Mouse (Mus musculus) embryo, embryonic 11 days (tissue): ENCODE results near the gene Rilp.
"Not testable (repeated sequence)": the region's sequence is repeated elsewhere in the genome, so short reads cannot be mapped to it uniquely, and the experiment has no call there.

Source experiments
- DNase-seq: peaks from one replicate; pipeline ENCODE4 v3.0.0-alpha.2; 2015

Gene Rilp

DNA sequence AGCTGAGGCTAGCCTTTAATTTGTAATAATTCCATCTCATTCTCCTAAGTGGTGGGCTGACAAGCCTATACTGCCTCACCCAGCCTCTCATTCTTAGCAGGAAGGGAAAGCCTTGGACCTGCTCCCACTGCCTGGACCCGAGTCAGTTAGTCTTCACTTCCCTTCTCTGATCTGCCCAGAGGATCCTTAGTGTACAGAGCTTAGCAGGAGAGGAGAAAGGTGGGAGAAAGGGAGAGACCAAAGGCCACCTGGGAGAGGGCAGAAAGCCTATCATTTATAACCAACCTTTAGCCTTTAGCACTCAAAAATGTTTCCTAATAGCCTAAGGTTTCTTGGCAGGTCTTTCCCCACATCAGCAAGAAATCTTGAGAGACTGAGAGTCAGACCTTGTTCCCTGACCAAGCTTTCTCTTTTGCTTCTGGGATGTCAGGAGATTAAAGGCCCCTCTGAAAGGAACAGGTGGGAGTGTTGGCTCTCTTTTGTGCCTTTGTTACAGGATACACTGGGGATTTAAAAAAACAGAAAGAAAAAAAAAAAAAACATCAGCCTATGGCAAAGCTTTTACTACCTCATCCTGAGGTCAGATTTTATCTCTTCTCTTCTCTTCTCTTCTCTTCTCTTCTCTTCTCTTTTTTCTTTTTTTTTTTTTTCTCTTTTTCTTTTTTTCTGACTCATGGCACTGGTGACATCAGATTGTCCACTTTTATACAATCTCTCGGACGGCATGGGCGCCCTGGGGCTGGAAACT lies 24.6 kb downstream of the Rilp start:
- DNase-seq: no peak

GRCm38 (mm10) chr11:75535106-75535795 lies 25.4 kb downstream of the Rilp start:
- DNase-seq: no peak

- no peak for DNase-seq
These were observed 26.5 kb downstream of the Rilp start for GRCm38 (mm10) chr11:75536255-75537024.

- no peak for DNase-seq
These were observed 27.1 kb downstream of the Rilp start for GRCm38 (mm10) chr11:75537025-75537414.

GRCm38 (mm10) chr11:75537491-75538183 lies 27.7 kb downstream of the Rilp start:
- DNase-seq: peak; percentile 41

GRCm38 (mm10) chr11:75538184-75538969 lies 28.5 kb downstream of the Rilp start:
- no peak for DNase-seq

- no peak for DNase-seq
These were observed 29.0 kb downstream of the Rilp start for GRCm38 (mm10) chr11:75538970-75539299.

GRCm38 (mm10) chr11:75540209-75540608 lies 30.3 kb downstream of the Rilp start:
- no peak for DNase-seq

GRCm38 (mm10) chr11:75540710-75541581 lies 31.1 kb downstream of the Rilp start:
- DNase-seq: no peak

DNA sequence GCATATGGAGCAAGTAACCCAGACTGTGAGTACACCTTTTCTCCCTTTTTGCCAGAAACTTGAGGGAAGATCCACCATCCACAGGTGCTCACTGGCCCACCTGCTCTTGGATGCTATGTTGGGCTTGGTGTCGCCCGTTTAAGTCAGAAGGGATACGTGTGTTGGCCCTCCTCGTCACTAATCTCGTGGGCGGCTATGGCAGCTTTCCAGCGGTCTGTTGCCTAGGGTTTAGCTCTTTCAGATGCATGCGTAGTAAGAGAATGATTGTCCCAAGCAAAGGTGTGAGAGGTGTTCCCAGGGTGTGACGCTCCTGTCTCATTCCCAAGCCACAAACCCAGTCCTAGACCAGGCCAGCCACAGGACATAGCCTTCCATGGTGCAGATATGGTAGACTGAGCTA lies 34.8 kb downstream of the Rilp start:
- no peak for DNase-seq

GRCm38 (mm10) chr11:75546057-75546456 lies 36.2 kb downstream of the Rilp start:
- no peak for DNase-seq

GRCm38 (mm10) chr11:75549658-75550111 lies 39.8 kb downstream of the Rilp start:
- peak; percentile 16 for DNase-seq

DNA sequence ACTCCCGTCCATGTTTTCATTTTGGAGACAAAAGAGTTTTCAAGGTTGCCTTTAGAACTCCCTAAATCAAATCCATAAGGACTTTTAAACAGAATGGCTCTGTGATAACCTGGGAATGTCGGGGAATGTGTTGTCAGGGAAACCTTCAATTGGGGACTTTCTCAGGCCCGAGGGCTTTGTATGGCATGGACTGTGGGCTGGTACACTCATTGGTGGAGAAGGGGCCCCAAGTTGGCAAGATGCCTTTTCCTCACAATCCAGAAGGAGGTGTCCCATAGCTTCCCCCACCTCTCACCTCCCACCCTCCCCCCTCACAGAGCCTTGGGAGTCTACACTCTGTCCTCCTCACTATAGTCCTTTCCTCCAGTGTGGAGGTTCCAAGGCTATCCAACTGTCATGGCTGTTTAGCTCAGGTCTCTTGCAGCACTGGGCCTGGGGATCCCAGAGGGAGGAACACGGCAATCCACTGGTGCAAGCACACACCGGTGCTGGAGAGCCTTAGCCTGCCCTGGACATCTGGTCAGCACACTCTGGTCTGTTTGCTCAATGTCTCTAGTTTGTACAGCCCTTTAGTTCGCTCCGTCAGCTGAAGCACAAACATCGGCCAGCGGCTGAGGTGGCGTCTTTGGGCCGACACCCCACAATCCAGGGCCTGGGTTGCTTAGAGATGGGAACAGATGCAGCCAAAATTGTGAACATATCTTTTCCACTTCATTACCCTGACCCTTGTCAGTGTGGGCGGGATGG lies 40.5 kb downstream of the Rilp start:
- peak; percentile 16 for DNase-seq

DNA sequence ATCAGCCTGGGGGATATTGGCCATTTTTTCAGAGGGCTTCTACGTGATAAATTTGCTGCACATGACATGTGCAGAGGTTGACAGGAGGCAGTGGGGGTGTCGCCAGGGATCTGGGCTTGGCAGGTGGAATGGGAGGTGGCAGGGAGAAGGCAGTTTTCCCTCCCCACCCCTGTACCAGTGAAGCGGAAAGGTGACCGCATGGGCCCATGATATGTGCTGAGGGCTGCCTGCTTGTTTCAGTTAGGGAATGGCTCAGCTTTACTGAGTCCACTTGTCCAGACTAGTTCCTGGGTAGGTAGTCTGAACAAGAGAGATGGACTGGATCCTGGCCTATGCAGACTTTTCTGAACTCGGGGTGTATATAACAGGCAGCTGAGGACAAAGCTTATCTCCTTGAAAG lies 41.4 kb downstream of the Rilp start:
- DNase-seq: no peak

DNA sequence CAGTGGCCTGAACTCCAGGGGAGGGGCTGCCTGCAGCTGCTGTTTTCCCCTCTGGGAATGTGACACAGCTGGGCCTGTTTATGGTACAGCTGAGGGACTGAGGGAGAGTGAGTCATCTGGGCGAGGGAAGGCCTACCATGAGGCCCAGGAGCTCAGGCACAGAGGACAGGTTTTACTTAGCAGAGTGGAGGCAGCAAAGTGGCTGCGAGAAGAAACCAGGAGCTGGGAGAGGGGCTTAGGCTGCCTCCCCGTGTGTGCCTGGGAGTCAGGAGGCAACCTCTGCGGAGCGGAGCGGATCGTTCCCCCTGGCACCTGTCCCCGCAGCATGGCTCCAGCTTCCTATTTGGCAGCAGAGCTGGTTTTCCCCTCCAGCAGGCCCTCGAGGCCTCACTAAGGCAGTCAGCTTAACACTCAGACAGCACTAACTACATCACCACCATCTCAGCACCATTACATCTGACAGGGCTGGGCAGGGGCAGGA lies 42.1 kb downstream of the Rilp start:
- peak; percentile 25 for DNase-seq

DNA sequence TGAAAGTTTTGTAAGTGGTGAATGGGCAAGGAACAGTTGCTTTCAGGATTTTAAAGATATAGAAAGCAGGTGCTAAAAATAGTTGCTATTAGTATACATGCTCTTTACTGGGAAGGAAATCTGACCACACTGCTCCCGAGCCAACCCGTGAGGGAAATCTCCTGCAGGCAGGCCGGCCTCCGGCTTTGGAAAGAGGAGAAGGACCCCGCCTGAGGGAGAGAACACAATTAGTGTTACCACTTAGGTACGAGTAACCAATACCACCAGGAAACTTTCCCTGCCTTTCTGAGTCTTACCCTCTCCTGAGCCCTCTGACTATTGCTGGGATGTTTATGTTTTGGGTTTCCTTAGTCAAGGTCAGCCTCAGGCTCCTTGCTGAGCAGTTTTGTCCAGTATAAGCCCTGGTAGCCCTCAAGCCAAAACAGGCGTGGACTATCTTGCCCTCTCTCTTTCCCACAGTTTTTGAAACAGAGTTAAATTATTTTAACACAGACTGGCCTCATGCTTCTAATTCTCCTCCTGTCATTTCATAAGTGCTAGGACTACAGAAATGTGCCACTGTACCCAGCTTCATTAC lies 43.1 kb downstream of the Rilp start:
- peak; percentile 29 for DNase-seq

- DNase-seq: not testable (repeated sequence)
These were observed 46.1 kb downstream of the Rilp start for GRCm38 (mm10) chr11:75556006-75556405.

DNA sequence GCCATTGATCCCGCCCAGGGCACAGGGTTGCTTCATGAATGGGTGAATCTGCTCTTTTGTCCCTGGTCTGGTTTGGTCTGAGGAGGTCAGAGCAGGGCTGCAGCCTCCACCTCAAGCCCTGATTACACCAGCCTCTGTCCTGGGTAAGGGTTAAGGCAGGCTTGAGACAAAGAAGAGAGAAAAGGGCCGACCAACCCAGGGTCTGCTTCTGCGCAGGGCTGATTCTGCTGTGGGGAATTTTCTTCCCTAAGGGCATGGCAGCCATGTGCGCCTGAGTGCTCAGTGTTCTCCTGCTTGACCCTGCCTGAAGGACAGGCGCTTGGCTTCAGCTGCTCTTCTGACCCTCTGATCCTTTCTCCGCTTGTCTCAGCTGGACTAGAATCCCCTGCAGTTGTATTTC lies 47.2 kb downstream of the Rilp start:
- DNase-seq: no peak

DNA sequence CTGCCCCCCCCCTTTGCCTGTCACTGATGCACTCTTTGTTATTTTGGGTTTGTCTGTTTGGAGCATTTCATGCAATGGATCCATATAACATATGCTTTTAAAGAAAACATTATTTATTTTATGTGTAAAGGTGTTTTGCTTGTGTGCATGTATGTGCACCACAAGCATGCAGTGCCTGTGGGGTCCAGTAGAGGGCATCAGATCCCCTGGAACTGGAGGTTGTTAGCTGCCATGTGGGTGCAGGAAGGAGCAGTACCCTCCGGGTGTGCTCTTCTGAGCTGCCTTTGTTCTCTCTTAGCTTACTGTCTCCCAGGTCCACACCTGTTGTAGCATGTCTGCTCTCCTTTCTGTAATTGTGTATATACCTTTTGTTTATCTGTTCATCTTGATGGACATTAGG lies 48.2 kb downstream of the Rilp start:
- no peak for DNase-seq
